Mouse (Mus musculus): ENCODE data around the gene Acot6. TPM values are rescaled to one million over a fixed set of nuclear protein-coding genes. Genes with fewer than 3 reads are reported as not detected.

Gene Acot6
- total RNA-seq, 2 experiments from 2014 or later = 2.5 to 3.0 TPM

GRCm38 (mm10) chr12:84100071-84100470, 383 bp upstream of the Acot6 start:
- DNase-seq (ENCODE audit: low spot score) = no peak

DNA sequence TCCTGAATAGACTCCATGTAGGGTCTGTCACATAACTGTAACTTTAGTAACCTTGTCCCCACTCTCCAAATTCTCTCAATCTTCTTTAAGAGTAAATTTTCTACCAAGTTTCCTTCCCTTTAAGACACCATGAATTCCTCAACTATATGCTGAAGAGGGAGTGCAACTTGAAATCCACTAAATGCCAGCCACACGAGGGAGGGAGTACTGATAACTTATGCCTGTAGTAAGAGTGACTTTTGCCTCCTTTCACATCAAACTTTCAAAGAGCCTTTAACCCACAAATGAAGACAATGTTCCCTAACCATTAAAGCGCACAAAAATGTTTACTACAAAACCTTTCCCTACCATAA, 1.0 kb downstream of the Acot6 start:
- DNase-seq (ENCODE audit: low spot score) = no peak

DNA sequence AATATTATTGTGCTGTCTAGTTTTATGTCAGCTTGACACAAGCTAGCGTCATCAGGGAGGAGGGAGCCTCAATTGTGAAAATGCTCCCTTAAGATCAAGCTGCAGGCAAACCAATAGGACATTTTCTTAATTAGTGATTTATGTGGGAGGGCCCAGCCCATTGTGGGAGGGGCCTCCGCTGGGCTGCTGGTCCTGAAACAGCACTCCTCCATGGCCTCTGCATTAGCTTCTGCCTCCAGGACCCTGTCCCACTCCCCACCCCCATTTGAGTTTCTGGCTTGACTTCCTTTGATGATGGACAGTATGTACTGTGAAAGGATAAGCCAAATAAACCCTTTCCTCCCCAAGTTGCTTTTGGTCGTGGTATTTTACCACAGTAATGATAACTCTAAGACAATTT, 6.6 kb downstream of the Acot6 start:
- DNase-seq (ENCODE audit: low spot score) = no peak

DNA sequence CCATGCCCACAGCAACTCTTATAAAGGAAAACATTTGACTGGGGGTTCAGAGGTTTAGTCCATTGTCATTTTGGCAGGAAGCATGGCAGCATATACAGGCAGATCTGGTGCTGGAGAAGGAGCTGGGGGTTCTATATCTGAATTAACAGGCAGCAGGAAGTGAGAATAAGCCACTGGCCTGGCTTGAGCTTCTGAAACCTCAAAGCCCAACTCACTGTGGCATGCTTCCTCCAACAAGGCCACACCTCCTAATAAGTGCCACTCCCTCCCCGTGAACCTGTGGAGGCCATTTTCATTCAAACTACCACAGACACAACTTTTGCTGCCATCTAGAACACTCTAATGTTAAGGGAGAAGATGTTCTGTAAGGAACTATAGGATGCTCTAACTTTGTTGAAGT, 7.2 kb downstream of the Acot6 start:
- no peak for DNase-seq (ENCODE audit: low spot score)

GRCm38 (mm10) chr12:84109924-84110323, 9.5 kb downstream of the Acot6 start:
- no peak for DNase-seq (ENCODE audit: low spot score)

GRCm38 (mm10) chr12:84110814-84111213, 10.4 kb downstream of the Acot6 start:
- no peak for DNase-seq (ENCODE audit: low spot score)

GRCm38 (mm10) chr12:84113676-84114075, 13.2 kb downstream of the Acot6 start:
- no peak for DNase-seq (ENCODE audit: low spot score)

DNA sequence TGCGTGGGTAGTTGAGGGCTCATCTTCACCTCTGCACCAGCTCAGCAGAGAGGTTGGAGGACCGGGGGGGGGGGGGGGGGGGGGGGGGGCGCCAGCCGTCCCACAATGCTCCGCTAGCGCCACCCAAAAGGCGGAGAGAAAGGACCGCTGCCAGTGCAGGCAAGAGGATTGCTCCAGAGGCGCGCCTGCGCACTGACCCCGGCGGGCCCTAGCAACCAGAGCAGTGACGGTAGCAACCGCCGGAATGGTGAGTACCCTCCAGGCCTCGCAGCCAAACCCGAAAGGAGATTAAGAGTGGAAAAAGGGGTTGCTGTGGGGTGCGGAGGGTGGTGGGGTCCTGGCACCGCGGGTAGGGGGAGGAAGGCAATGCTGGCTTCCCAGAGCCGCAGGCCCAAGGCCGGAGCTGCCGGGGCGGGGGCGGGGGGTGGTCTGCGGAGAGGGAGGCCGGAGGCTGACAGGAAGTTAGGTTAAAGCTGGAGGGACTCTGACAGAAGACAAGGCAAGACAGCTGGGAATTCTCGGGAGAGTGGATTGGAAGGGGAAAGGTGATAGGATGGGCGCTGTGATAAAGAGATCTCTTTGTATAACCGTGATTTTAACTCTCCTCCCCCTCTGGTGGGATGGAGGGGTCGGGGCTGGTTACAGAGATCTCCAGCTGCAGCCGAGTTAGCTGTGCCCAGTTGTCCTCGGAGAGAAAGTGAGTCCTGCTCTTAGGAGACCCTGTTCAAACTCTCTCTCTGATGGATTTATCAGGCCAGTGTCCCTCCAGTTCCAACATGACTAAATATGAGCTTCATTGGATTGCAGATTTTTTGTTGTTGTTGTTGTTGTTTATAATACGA, 13.9 kb downstream of the Acot6 start, which contains the start of gene Dnal1:
Gene Dnal1, plus strand, starts transcription at position 214 of the 842 bp plus-strand sequence.
- DNase-seq (ENCODE audit: low spot score) = peak; percentile 89

DNA sequence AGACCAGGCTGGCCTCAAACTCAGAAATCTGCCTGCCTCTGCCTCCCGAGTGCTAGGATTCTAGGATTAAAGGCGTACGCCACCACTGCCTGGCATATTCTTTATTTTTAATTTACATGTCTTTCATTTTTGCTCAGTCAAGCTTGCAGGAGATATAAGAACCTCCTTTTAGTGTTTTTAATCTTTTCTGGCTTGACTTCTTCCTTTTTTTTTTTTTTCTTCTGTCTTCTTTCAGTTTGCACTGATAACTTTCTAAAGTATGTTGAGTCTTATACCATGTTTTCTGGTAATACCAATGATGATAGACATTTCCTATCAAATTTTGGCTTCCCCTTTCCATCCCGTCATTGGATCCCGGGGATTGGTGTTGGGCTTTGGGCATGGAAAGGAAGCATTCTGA, 19.1 kb downstream of the Acot6 start:
- DNase-seq (ENCODE audit: low spot score) = no peak

GRCm38 (mm10) chr12:84125892-84126291, 25.4 kb downstream of the Acot6 start:
- DNase-seq (ENCODE audit: low spot score) = no peak

GRCm38 (mm10) chr12:84126899-84127298, 26.4 kb downstream of the Acot6 start:
- DNase-seq (ENCODE audit: low spot score) = no peak

DNA sequence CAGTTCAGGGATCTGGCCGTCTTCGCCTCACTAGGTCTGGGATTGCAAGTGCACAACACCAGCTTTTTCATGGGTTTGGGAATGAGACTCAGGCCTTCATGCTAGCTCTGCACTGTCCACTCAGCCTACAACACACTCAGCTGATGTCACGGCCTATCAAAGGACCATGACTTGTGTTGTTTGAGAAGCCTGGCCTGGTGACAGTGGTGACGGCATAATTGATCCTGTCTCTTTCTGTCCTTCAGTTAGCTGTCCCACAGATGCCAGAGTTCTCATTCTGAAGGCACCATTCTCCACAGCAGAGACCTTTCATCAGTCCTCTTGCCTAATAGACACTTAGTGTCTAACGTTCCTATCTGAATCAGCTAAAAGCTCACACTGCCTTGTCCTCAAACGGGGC, 28.1 kb downstream of the Acot6 start:
- DNase-seq (ENCODE audit: low spot score) = no peak

- DNase-seq (ENCODE audit: low spot score) = no peak
Observed at GRCm38 (mm10) chr12:84129931-84130330, 29.5 kb downstream of the Acot6 start.

GRCm38 (mm10) chr12:84132265-84132664, 31.8 kb downstream of the Acot6 start:
- DNase-seq (ENCODE audit: low spot score) = no peak

DNA sequence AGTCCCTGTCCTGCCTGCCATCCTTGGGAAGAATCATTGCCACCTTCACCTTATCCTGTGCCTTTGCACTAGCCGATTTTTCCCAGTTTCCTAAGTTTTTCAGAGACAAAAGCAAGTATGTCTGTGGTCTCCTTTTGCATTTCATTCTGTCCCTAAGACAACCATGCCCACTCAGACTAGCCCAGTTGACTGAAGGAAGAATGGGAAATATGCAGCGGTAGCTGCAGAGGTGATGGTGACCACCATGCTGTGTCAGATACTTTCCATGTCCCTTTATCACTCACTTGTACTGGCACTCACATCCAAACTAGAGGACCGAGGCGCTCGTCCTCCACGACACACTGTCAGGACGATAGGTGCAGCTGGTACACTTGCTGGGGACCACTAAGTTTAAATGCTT, 36.7 kb downstream of the Acot6 start:
- DNase-seq (ENCODE audit: low spot score) = no peak

- DNase-seq (ENCODE audit: low spot score) = no peak
Observed at GRCm38 (mm10) chr12:84140135-84140534, 39.7 kb downstream of the Acot6 start.

DNA sequence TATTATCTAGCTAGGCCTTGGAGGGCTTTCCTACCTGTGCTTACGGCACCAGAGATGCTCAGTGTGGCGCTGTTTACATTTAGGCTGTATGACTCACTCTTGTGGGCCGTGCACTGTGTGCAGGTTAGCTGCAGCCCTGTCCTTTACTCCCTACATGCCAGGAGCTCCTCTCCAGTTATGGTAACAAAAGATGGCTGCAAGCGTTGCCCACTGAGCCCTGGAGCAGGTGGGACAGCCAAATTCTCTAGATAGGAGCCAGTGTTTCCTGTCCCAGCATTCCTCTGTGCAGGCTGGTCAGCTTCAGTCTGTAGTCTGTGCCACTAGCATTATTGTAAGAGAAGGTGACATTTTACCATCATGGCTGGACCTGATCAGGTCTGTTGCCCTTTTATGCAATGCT, 40.8 kb downstream of the Acot6 start:
- no peak for DNase-seq (ENCODE audit: low spot score)

DNA sequence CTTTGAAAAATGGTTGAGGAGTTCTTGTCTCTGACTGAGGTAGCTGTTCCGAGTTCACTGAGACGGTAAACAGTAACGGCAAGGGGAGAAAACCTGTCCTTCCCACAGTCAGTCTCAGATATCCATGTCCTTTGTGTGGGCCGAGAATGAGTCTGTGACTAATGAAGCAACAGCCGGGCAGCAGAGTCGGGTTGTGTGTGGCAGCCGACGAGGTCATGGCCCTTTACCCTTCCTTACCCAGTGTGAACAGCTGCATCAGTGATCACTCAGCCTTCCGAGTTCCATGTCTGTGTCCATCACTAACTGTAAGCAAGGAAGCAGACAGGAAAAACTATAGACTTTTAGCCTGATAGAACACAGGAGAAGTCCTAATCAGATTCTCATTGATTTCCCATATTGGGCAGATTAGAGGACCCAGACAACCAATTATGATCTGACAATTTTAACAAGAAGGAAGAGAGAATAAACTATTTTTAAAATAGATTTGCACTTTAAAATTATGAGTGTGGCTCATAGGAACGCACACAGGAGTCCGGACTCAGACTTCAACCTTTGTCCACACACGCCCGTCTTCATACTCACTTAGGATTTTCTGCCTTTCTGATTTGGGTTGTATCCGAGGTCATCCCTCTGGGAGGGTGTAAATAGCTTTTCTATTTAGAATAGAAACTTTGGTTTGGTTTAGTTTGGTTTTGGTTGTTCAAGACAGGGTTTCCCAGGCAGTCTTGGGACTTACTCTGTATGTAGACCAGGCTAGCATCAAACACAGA, 42.0 kb downstream of the Acot6 start:
- no peak for DNase-seq (ENCODE audit: low spot score)

DNA sequence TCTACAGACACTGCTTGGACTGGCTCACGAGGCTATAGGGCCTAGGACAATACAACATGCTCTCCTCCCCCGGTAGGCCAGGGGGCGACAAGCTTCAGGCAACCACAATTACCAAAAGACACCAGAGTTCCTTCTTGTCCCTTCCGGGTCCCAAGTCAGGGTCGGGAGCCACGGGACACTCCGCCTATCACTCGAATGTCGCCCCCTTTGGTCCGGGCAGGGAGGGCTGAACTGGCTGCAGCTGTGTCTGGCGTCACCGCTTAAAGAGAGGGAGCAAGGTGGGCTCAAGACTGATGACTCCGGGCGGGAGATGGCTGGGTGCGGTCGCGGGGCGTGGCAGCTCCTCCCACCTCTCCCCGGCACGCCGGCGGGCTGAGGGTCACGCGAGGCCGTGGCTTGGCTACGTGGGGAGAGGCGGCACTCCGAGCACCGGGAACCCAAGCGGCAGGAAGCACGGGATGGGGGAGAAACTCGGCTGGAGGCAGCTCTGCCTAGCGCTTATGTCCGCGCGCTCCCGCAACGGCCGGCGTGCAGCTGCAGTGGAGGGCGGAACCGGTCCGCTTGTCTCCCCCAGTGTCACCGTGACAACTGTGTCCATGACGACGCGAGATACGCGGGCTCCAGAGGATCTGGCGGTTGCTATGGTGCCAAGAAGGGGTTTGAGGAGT, 47.6 kb downstream of the Acot6 start, which contains the start of gene Pnma1:
Gene Pnma1, minus strand, starts transcription at position 536 of the 668 bp plus-strand sequence.
- peak; percentile 61 for DNase-seq (ENCODE audit: low spot score)

- no peak for DNase-seq (ENCODE audit: low spot score)
Observed at GRCm38 (mm10) chr12:84148622-84149012, 48.2 kb downstream of the Acot6 start.

DNA sequence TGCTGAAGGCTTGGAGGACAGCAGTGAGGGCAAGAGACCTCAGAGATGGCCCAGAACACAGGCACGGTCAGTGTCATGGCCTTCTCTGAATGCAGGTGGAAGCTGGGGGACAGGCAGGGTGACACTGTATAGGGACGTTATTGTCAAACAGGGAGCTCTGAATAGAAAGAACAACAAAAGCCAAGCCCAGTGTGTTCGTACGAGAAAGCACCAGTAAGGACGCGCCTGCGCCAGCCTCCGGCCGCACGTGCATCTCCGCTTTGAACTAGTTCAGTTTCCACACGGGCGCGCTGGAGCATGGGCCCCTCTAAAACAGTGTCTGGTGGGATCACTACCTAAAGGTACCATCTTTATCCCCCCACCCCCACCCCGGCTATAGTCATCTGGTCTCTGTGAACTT, 49.5 kb downstream of the Acot6 start:
- DNase-seq (ENCODE audit: low spot score) = no peak

DNA sequence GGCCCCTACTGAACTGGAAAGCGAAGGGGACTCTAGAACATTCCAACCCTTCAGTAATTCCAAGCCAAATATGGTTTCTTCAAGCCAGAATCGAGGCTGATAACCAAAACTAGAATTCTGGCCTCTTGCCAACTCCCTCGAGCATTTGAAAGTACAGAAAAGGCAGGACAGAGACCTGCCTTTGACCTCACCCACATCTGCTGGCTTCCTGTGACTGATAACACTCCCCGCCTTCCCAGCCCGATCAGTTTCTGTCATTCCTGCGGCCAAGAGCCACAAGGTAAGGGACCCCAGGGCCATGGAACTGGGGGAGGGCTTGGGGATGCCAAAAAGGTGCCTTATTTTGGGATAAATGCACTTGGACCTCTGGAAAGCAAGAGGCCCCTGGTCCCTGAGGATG, 50.5 kb downstream of the Acot6 start:
- no peak for DNase-seq (ENCODE audit: low spot score)

Data from gastrocnemius, adult 18-20 months (tissue).